Mouse (Mus musculus): ENCODE data around the gene Kcnq2. TPM values are rescaled to one million over a fixed set of nuclear protein-coding genes. Genes with fewer than 3 reads are reported as not detected.

Kcnq2 gene
- polyA plus RNA-seq, 1 experiment from 2014 or later, result 2.0 TPM

- Histone ChIP-seq H3K9ac (ENCODE audit: low read length) (no peak overlapping the region), H3K4me2 (ENCODE audit: low read length) (no peak overlapping the region), H3K27me3 (replicated peaks; ENCODE audit: control insufficient read depth, insufficient read depth, low read length) (peaks cover 4% of the 10 kb centered on the region; the same call in 1 of the 2 replicates), H3K27ac (ENCODE audit: low read depth) (no peak overlapping the region), H3K4me3 (ENCODE audit: low read depth, low read length) (no peak overlapping the region), H3K36me3 (ENCODE audit: control insufficient read depth, insufficient read depth, low read length) (no peaks in the 10 kb centered on the region), H3K4me1 (replicated peaks; ENCODE audit: control insufficient read depth, insufficient read depth, low read length) (no peaks in the 10 kb centered on the region), H3K9me3 (ENCODE audit: control insufficient read depth, low read length) (no peaks in the 10 kb centered on the region)
- DNase-seq (ENCODE audit: low spot score) (no peak), ATAC-seq (replicated peaks; ENCODE audit: low FRiP score, low TSS enrichment, low read depth) (no peak)
- 41% methylated on average over 7 of the region's 7 CpGs for WGBS
Measured at GRCm38 (mm10) chr2:181125726-181126455, 9.2 kb downstream of the Kcnq2 start.

- Histone ChIP-seq H3K4me1 (replicated peaks; ENCODE audit: control insufficient read depth, insufficient read depth, low read length) (no peaks in the 10 kb centered on the region), H3K9ac (ENCODE audit: low read length) (no peak overlapping the region), H3K4me2 (ENCODE audit: low read length) (no peak overlapping the region), H3K9me3 (ENCODE audit: control insufficient read depth, low read length) (no peaks in the 10 kb centered on the region), H3K36me3 (ENCODE audit: control insufficient read depth, insufficient read depth, low read length) (no peaks in the 10 kb centered on the region), H3K27ac (ENCODE audit: low read depth) (no peak overlapping the region), H3K4me3 (ENCODE audit: low read depth, low read length) (no peak overlapping the region), H3K27me3 (replicated peaks; ENCODE audit: control insufficient read depth, insufficient read depth, low read length) (no peaks in the 10 kb centered on the region)
- DNase-seq (ENCODE audit: low spot score) (no peak), ATAC-seq (replicated peaks; ENCODE audit: low FRiP score, low TSS enrichment, low read depth) (no peak)
Measured at GRCm38 (mm10) chr2:181122642-181123041, 12.5 kb downstream of the Kcnq2 start.

- Histone ChIP-seq H3K36me3 (ENCODE audit: control insufficient read depth, insufficient read depth, low read length) (no peaks in the 10 kb centered on the region), H3K4me2 (ENCODE audit: low read length) (no peak overlapping the region), H3K4me3 (ENCODE audit: low read depth, low read length) (no peak overlapping the region), H3K9ac (ENCODE audit: low read length) (no peak overlapping the region), H3K27me3 (replicated peaks; ENCODE audit: control insufficient read depth, insufficient read depth, low read length) (no peaks in the 10 kb centered on the region), H3K9me3 (ENCODE audit: control insufficient read depth, low read length) (no peaks in the 10 kb centered on the region), H3K4me1 (replicated peaks; ENCODE audit: control insufficient read depth, insufficient read depth, low read length) (no peaks in the 10 kb centered on the region), H3K27ac (ENCODE audit: low read depth) (no peak overlapping the region)
- DNase-seq (ENCODE audit: low spot score), result no peak
- WGBS, result 86% methylated on average over 4 of the region's 4 CpGs
- ATAC-seq (replicated peaks; ENCODE audit: low FRiP score, low TSS enrichment, low read depth), result no peak
Measured at GRCm38 (mm10) chr2:181120922-181121449, 14.1 kb downstream of the Kcnq2 start.

GRCm38 (mm10) chr2:181119952-181120351, 15.1 kb downstream of the Kcnq2 start:
- no peak for DNase-seq (ENCODE audit: low spot score)
- ATAC-seq (replicated peaks; ENCODE audit: low FRiP score, low TSS enrichment, low read depth), result no peak
- Histone ChIP-seq H3K4me3 (ENCODE audit: low read depth, low read length) (no peak overlapping the region), H3K27ac (ENCODE audit: low read depth) (no peak overlapping the region), H3K4me1 (replicated peaks; ENCODE audit: control insufficient read depth, insufficient read depth, low read length) (no peaks in the 10 kb centered on the region), H3K9ac (ENCODE audit: low read length) (no peak overlapping the region), H3K36me3 (ENCODE audit: control insufficient read depth, insufficient read depth, low read length) (no peaks in the 10 kb centered on the region), H3K4me2 (ENCODE audit: low read length) (no peak overlapping the region), H3K9me3 (ENCODE audit: control insufficient read depth, low read length) (no peaks in the 10 kb centered on the region), H3K27me3 (replicated peaks; ENCODE audit: control insufficient read depth, insufficient read depth, low read length) (no peaks in the 10 kb centered on the region)
- WGBS, result 25% methylated on average over 10 of the region's 10 CpGs

- Histone ChIP-seq H3K9ac (ENCODE audit: low read length) (no peak overlapping the region), H3K4me1 (replicated peaks; ENCODE audit: control insufficient read depth, insufficient read depth, low read length) (no peaks in the 10 kb centered on the region), H3K4me3 (ENCODE audit: low read depth, low read length) (no peak overlapping the region), H3K27me3 (replicated peaks; ENCODE audit: control insufficient read depth, insufficient read depth, low read length) (no peaks in the 10 kb centered on the region), H3K9me3 (ENCODE audit: control insufficient read depth, low read length) (no peaks in the 10 kb centered on the region), H3K27ac (ENCODE audit: low read depth) (no peak overlapping the region), H3K4me2 (ENCODE audit: low read length) (no peak overlapping the region), H3K36me3 (ENCODE audit: control insufficient read depth, insufficient read depth, low read length) (no peaks in the 10 kb centered on the region)
- no peak for DNase-seq (ENCODE audit: low spot score)
- 82% methylated on average over 5 of the region's 5 CpGs for WGBS
- ATAC-seq (replicated peaks; ENCODE audit: low FRiP score, low TSS enrichment, low read depth), result no peak
Measured at GRCm38 (mm10) chr2:181116436-181116835, 18.7 kb downstream of the Kcnq2 start.

GRCm38 (mm10) chr2:181115367-181115766, 19.7 kb downstream of the Kcnq2 start:
- DNase-seq (ENCODE audit: low spot score), result no peak
- no peak overlapping the region for H3K4me2 ChIP-seq (ENCODE audit: low read length)
- H3K27ac ChIP-seq (ENCODE audit: low read depth), result no peak overlapping the region
- no peaks in the 10 kb centered on the region for H3K4me1 ChIP-seq (replicated peaks; ENCODE audit: control insufficient read depth, insufficient read depth, low read length)
- H3K27me3 ChIP-seq (replicated peaks; ENCODE audit: control insufficient read depth, insufficient read depth, low read length), result no peaks in the 10 kb centered on the region
- WGBS, result 88% methylated on average over 3 of the region's 3 CpGs
- no peaks in the 10 kb centered on the region for H3K36me3 ChIP-seq (ENCODE audit: control insufficient read depth, insufficient read depth, low read length)
- H3K9me3 ChIP-seq (ENCODE audit: control insufficient read depth, low read length), result no peaks in the 10 kb centered on the region
- H3K4me3 ChIP-seq (ENCODE audit: low read depth, low read length), result no peak overlapping the region
- ATAC-seq (replicated peaks; ENCODE audit: low FRiP score, low TSS enrichment, low read depth), result no peak
- no peak overlapping the region for H3K9ac ChIP-seq (ENCODE audit: low read length)

- Histone ChIP-seq H3K27me3 (replicated peaks; ENCODE audit: control insufficient read depth, insufficient read depth, low read length) (no peaks in the 10 kb centered on the region), H3K9me3 (ENCODE audit: control insufficient read depth, low read length) (no peaks in the 10 kb centered on the region), H3K36me3 (ENCODE audit: control insufficient read depth, insufficient read depth, low read length) (no peaks in the 10 kb centered on the region), H3K4me3 (ENCODE audit: low read depth, low read length) (no peak overlapping the region), H3K4me1 (replicated peaks; ENCODE audit: control insufficient read depth, insufficient read depth, low read length) (no peaks in the 10 kb centered on the region), H3K9ac (ENCODE audit: low read length) (no peak overlapping the region), H3K4me2 (ENCODE audit: low read length) (no peak overlapping the region), H3K27ac (ENCODE audit: low read depth) (no peak overlapping the region)
- 75% methylated on average over 8 of the region's 8 CpGs for WGBS
- no peak for DNase-seq (ENCODE audit: low spot score)
- no peak for ATAC-seq (replicated peaks; ENCODE audit: low FRiP score, low TSS enrichment, low read depth)
Measured at GRCm38 (mm10) chr2:181113762-181114361, 21.2 kb downstream of the Kcnq2 start.

GRCm38 (mm10) chr2:181111665-181112064, 23.4 kb downstream of the Kcnq2 start:
- ATAC-seq (replicated peaks; ENCODE audit: low FRiP score, low TSS enrichment, low read depth) (no peak), DNase-seq (ENCODE audit: low spot score) (no peak)
- no peaks in the 10 kb centered on the region for H3K9me3 ChIP-seq (ENCODE audit: control insufficient read depth, low read length)
- H3K4me2 ChIP-seq (ENCODE audit: low read length), result no peak overlapping the region
- 87% methylated on average over 1 of the region's 1 CpGs for WGBS
- H3K27ac ChIP-seq (ENCODE audit: low read depth), result no peak overlapping the region
- H3K4me1 ChIP-seq (replicated peaks; ENCODE audit: control insufficient read depth, insufficient read depth, low read length), result no peaks in the 10 kb centered on the region
- H3K36me3 ChIP-seq (ENCODE audit: control insufficient read depth, insufficient read depth, low read length), result no peaks in the 10 kb centered on the region
- H3K4me3 ChIP-seq (ENCODE audit: low read depth, low read length), result no peak overlapping the region
- H3K9ac ChIP-seq (ENCODE audit: low read length), result no peak overlapping the region
- H3K27me3 ChIP-seq (replicated peaks; ENCODE audit: control insufficient read depth, insufficient read depth, low read length), result no peaks in the 10 kb centered on the region

GRCm38 (mm10) chr2:181104111-181104510, 31.0 kb downstream of the Kcnq2 start:
- Histone ChIP-seq H3K36me3 (ENCODE audit: control insufficient read depth, insufficient read depth, low read length) (no peaks in the 10 kb centered on the region), H3K4me1 (replicated peaks; ENCODE audit: control insufficient read depth, insufficient read depth, low read length) (no peaks in the 10 kb centered on the region), H3K27ac (ENCODE audit: low read depth) (no peak overlapping the region), H3K4me3 (ENCODE audit: low read depth, low read length) (no peak overlapping the region), H3K9ac (ENCODE audit: low read length) (no peak overlapping the region), H3K4me2 (ENCODE audit: low read length) (no peak overlapping the region), H3K27me3 (replicated peaks; ENCODE audit: control insufficient read depth, insufficient read depth, low read length) (no peaks in the 10 kb centered on the region), H3K9me3 (ENCODE audit: control insufficient read depth, low read length) (no peaks in the 10 kb centered on the region)
- 42% methylated on average over 2 of the region's 2 CpGs for WGBS
- DNase-seq (ENCODE audit: low spot score) (no peak), ATAC-seq (replicated peaks; ENCODE audit: low FRiP score, low TSS enrichment, low read depth) (no peak)

Measured in intestine, embryonic 14.5 days (tissue).